Mouse (Mus musculus) liver, embryonic 12.5 days (tissue): ENCODE measurements around the gene Car10. TPM values are rescaled to one million over a fixed set of nuclear protein-coding genes. Genes with fewer than 3 reads are reported as not detected.

Source experiments
- ATAC-seq: fragments of 200-750 bp; cut with Nextera tagmentation; 2 replicates; pipeline ENCODE4 v1.8.0; 2017; ENCODE audit warnings: moderate number of reproducible peaks, mild to moderate bottlenecking, moderate library complexity
- H3K27ac ChIP-seq: fragments of 300-500 bp; sonication (generic); 2 replicates; pipeline ENCODE4 v1.5.1; 2016; ENCODE audit warnings: mild to moderate bottlenecking
- H3K27me3 ChIP-seq: fragments of 300-500 bp; sonication (generic); replicated peaks from 2 replicates; pipeline ENCODE4 v1.6.1; 2016; ENCODE audit warnings: mild to moderate bottlenecking, moderate library complexity
- H3K36me3 ChIP-seq: fragments of 300-500 bp; sonication (generic); 2 replicates; pipeline ENCODE4 v1.6.1; 2016; ENCODE audit warnings: mild to moderate bottlenecking, moderate library complexity
- H3K4me1 ChIP-seq: fragments of 300-500 bp; sonication (generic); 2 replicates; pipeline ENCODE4 v1.6.1; 2016
- H3K4me2 ChIP-seq: fragments of 300-500 bp; sonication (generic); 2 replicates; pipeline ENCODE4 v1.6.1; 2016; ENCODE audit warnings: mild to moderate bottlenecking, moderate library complexity
- H3K4me3 ChIP-seq: fragments of 300-500 bp; sonication (generic); 2 replicates; pipeline ENCODE4 v1.5.1; 2016; ENCODE audit warnings: mild to moderate bottlenecking, moderate library complexity
- H3K9ac ChIP-seq: fragments of 300-500 bp; sonication (generic); 2 replicates; pipeline ENCODE4 v1.6.1; 2016; ENCODE audit warnings: mild to moderate bottlenecking, moderate library complexity
- H3K9me3 ChIP-seq: fragments of 300-500 bp; sonication (generic); replicated peaks from 2 replicates; pipeline ENCODE4 v1.6.1; 2016; ENCODE audit warnings: mild to moderate bottlenecking, moderate library complexity
- WGBS: fragments of 180-500 bp; shearing (Covaris S2); methylation state at CpG from one replicate; pipeline ENCODE4 v1.1.7; 2016; ENCODE audit not compliant: insufficient replicate concordance; 5-methylcytosine and 5-hydroxymethylcytosine counted together
- polyA plus RNA-seq: library from polyadenylated mRNA; unstranded; fragments of >200 nt; fragmentation: Nextera tagmentation; extraction: Ambion mirVana; gene quantifications from 2 replicates; pipeline ENCODE4 v1.2.1, GENCODE M21; 2016

Gene Car10
- polyA plus RNA-seq, 1 experiment from 2014 or later = 0.05 TPM

DNA sequence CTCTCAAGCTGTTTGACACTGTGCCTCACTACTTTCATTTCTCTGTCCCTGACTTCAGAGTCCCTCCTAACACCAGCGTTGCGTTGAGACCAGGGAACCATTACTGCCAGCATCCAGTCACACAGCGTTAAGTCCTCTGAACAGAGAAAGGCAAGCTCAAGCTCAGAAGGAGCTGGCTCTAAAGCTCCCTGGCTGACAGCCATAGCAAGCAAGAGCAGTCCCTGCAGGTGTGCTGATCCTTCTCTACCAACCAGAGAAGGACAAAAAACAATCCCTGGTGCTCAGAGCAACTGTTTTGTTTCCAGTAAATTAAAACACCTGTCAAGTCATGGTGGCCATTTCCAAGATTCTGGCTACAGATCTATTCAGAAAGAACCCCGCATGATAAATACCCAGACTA lies 514.2 kb downstream of the Car10 start:
- no peaks in the 10 kb centered on the region for H3K9me3 ChIP-seq
- 67% methylated on average over 4 of the region's 4 CpGs for whole genome bisulfite sequencing
- H3K27ac ChIP-seq = no peak overlapping the region
- H3K4me3 ChIP-seq = no peak overlapping the region
- no peak overlapping the region for H3K9ac ChIP-seq
- no peak overlapping the region for H3K4me2 ChIP-seq
- no peaks in the 10 kb centered on the region for H3K36me3 ChIP-seq
- ATAC-seq = no peak
- H3K4me1 ChIP-seq = no peaks in the 10 kb centered on the region
- H3K27me3 ChIP-seq = no peaks in the 10 kb centered on the region

DNA sequence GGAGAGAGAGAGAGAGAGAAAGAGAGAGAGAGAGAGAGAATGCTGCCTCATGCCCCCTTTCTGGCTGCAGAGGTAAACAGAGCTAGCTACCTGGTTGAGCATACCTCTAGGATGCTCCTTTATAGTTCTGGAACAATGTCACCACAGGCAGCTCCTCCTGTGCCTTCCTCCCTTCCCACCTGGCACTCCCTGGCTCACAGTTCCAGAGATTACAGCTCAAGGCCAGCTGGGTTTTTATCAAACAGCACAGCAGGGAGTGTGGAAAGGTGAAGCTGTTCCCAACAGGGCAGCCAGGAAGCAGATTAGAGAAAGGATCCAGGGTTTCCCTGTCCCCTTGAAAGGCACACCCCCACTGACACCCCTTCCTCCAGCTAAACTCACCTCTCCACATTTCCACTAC lies 517.0 kb downstream of the Car10 start:
- no peaks in the 10 kb centered on the region for H3K9me3 ChIP-seq
- H3K4me1 ChIP-seq = no peaks in the 10 kb centered on the region
- H3K4me2 ChIP-seq = no peak overlapping the region
- ATAC-seq = no peak
- no peak overlapping the region for H3K4me3 ChIP-seq
- no peaks in the 10 kb centered on the region for H3K27me3 ChIP-seq
- no peak overlapping the region for H3K27ac ChIP-seq
- no peak overlapping the region for H3K9ac ChIP-seq
- no peaks in the 10 kb centered on the region for H3K36me3 ChIP-seq

DNA sequence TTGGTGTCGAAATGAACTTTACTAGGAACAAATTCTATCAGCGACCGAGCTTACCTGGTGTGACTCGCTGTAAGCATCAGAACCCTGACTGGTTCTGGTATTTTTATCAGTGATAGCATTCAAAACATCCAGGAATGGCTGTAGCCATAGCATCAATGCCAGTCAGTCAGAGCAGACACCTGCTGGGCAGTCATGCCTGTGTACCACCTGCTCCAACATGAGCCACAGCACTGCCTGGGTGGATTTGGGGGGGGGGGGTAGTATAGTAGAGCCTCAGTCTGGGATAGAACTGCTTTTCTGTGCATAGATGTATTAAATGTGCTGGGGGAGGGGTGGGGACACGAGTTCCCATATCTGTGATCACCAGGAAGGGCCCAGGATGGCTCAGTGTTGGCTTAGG lies 525.8 kb downstream of the Car10 start:
- no peak overlapping the region for H3K27ac ChIP-seq
- no peak overlapping the region for H3K4me3 ChIP-seq
- no peak overlapping the region for H3K9ac ChIP-seq
- no peak for ATAC-seq
- 60% methylated on average over 5 of the region's 5 CpGs for WGBS
- H3K36me3 ChIP-seq = no peaks in the 10 kb centered on the region
- no peaks in the 10 kb centered on the region for H3K27me3 ChIP-seq
- no peak overlapping the region for H3K4me2 ChIP-seq
- H3K9me3 ChIP-seq = no peaks in the 10 kb centered on the region
- no peaks in the 10 kb centered on the region for H3K4me1 ChIP-seq

DNA sequence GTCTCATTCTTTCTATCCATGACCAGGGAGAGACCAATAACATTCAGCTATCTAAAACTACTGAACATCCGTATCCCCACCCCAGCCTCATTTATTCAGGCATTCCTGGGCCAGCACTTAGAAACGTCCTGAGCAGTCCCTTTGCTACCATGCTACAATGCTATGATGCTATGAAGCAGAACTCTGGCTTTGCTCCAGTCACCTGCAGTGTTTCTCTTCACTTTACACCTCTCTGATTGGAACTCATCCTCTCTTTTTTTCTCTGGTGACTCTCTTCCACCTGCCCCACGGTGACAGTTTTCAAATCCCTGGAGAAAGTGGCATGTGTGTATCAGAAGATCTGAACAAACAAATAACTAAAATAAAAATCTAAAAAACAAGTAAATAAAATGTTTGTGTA lies 541.6 kb downstream of the Car10 start:
- H3K9ac ChIP-seq = no peak overlapping the region
- 62% methylated on average over 3 of the region's 3 CpGs for WGBS

DNA sequence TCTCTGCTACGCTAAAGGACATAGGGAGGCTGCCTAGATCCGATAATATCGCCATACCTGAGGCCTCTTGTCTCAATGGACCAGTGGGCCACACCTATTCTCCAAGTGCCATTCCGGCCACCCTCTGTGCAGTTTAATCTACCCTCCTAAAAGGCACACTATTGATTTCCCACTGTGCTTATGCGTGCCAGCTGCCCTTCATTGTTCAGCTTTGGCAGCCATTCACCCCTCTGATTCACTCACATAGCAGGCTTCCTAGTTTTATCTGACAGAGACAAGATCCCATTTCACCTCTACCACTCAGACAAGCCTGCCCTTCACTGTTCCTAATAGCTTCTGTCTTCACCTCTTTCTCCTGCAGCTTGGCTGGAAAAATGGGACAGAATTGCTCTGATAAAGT lies 543.1 kb downstream of the Car10 start:
- Histone ChIP-seq H3K36me3 (no peaks in the 10 kb centered on the region), H3K4me2 (no peak overlapping the region), H3K27me3 (no peaks in the 10 kb centered on the region), H3K9ac (no peak overlapping the region), H3K9me3 (no peaks in the 10 kb centered on the region), H3K4me1 (no peaks in the 10 kb centered on the region), H3K4me3 (no peak overlapping the region), H3K27ac (no peak overlapping the region)
- WGBS = 53% methylated on average over 5 of the region's 5 CpGs
- no peak for ATAC-seq

More for the DNA sequence above, 541.6 kb downstream of the Car10 start:
- Histone ChIP-seq H3K27ac (no peak overlapping the region), H3K4me1 (no peaks in the 10 kb centered on the region), H3K4me3 (no peak overlapping the region), H3K4me2 (no peak overlapping the region), H3K9me3 (no peaks in the 10 kb centered on the region), H3K36me3 (no peaks in the 10 kb centered on the region), H3K27me3 (no peaks in the 10 kb centered on the region)
- no peak for ATAC-seq

DNA sequence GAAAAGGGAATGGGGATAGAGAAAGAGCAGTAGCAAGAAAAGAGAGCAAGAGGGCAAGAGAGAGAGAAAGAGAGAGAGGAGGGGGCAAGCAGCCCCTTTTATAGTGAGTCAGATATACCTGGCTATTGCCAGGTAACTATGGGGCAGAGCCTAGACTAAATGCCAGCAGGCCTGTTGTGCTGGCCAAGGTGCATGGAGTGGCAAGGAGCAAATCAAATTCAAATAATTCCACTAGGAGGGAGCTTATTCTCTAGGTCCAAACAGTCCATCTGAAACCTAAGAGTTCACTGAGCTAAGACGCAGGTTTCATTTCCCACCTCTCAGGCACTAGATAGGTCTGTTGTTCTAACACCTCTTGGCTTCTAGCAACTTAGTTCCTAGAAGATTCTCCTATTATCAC lies 544.5 kb downstream of the Car10 start:
- WGBS = 75% methylated on average over 1 of the region's 1 CpGs

DNA sequence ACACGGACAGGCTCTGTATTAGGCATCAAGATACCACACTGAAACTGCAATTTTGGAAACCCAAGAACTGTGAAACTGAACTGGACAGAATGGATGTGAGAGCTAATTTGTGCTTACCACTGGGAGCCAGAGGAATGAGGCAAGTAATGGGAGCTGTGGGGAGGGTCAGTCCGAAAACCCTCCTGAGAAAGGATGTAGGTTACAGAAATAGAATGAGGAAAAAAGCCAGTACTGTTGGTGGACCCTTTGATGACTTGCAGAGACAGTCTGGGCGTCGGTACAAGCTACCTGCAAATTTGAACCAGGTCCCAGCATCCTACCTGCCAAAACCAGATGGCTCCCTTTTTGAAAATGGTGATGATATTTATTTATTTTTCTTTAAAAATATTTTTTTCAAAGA lies 545.2 kb downstream of the Car10 start:
- Histone ChIP-seq H3K36me3 (no peaks in the 10 kb centered on the region), H3K9ac (no peak overlapping the region), H3K9me3 (no peaks in the 10 kb centered on the region), H3K4me3 (no peak overlapping the region), H3K27me3 (no peaks in the 10 kb centered on the region), H3K4me2 (no peak overlapping the region), H3K27ac (no peak overlapping the region), H3K4me1 (no peaks in the 10 kb centered on the region)
- ATAC-seq = no peak
- 60% methylated on average over 4 of the region's 4 CpGs for WGBS

More for the DNA sequence above, 544.5 kb downstream of the Car10 start:
- no peak overlapping the region for H3K27ac ChIP-seq
- no peaks in the 10 kb centered on the region for H3K9me3 ChIP-seq
- no peak for ATAC-seq
- no peak overlapping the region for H3K4me3 ChIP-seq
- no peaks in the 10 kb centered on the region for H3K36me3 ChIP-seq
- H3K9ac ChIP-seq = no peak overlapping the region
- no peak overlapping the region for H3K4me2 ChIP-seq
- H3K4me1 ChIP-seq = no peaks in the 10 kb centered on the region
- H3K27me3 ChIP-seq = no peaks in the 10 kb centered on the region

DNA sequence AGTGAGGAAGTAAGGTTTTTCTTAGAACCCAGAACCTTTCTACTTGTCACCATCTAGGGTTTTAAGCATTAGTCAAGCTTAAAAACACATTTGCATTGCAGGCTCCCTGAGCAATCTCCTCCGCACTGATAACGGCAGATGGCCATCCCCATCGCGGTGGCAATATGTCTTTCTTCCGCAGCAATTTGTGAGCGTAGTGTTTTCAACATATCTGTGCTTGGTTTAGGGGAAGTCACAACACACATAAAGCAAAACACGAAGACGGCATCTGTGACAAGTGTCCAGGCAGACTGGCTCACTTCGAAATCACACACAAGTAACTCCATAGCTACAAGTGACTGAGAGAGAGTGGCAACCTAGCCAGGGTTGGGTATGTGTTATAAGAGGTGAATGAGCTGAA lies 545.6 kb downstream of the Car10 start:
- 77% methylated on average over 9 of the region's 9 CpGs for WGBS
- no peak overlapping the region for H3K4me3 ChIP-seq
- no peak overlapping the region for H3K9ac ChIP-seq
- no peaks in the 10 kb centered on the region for H3K4me1 ChIP-seq
- H3K9me3 ChIP-seq = no peaks in the 10 kb centered on the region
- ATAC-seq = no peak
- no peaks in the 10 kb centered on the region for H3K36me3 ChIP-seq
- H3K27me3 ChIP-seq = no peaks in the 10 kb centered on the region
- H3K4me2 ChIP-seq = no peak overlapping the region
- H3K27ac ChIP-seq = no peak overlapping the region

DNA sequence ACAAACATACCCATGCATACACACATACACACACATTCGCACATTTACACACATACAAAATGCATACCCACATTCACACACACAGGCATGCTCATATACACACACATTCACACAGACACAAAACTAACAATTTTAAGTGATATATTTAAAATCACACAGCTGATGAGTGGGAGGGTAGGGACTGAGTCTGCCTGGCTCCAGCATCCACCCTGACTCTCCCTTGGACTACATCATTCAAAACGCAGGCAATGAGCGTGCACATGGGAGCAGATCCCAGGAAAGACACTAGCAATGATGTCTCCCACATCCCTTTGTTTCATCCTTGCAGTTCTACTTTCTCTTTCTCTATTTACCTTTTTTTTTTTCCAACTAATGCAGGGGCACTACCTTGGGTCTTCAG lies 548.4 kb downstream of the Car10 start:
- no peak overlapping the region for H3K4me2 ChIP-seq
- no peak overlapping the region for H3K4me3 ChIP-seq
- H3K36me3 ChIP-seq = no peaks in the 10 kb centered on the region
- H3K9me3 ChIP-seq = no peaks in the 10 kb centered on the region
- H3K27me3 ChIP-seq = no peaks in the 10 kb centered on the region
- H3K9ac ChIP-seq = no peak overlapping the region
- no peak for ATAC-seq
- no peaks in the 10 kb centered on the region for H3K4me1 ChIP-seq
- 75% methylated on average over 3 of the region's 3 CpGs for WGBS
- H3K27ac ChIP-seq = no peak overlapping the region
